Mouse (Mus musculus) brain, embryonic 14.5 days (tissue): ENCODE results near the gene Nptn. TPM values are rescaled to one million over a fixed set of nuclear protein-coding genes. Genes with fewer than 3 reads are reported as not detected.

Experiments used
- DNase-seq: peaks from one replicate; pipeline ENCODE4 v3.0.0-alpha.2; 2011; ENCODE audit warnings: low read depth
- CTCF ChIP-seq: fragments of 200-500 bp; IDR thresholded peaks from 2 replicates; pipeline ENCODE4 v1.5.1; 2012; ENCODE audit warnings: inconsistent platforms, mild to moderate bottlenecking, moderate library complexity, borderline replicate concordance; ENCODE audit not compliant: insufficient read depth, insufficient read length; ENCODE audit errors: extremely low read depth
- POLR2A ChIP-seq: fragments of 200-500 bp; IDR thresholded peaks from 2 replicates; pipeline ENCODE4 v1.6.1; 2012; ENCODE audit warnings: mild to moderate bottlenecking, inconsistent platforms, borderline replicate concordance; ENCODE audit not compliant: poor library complexity, insufficient read depth, insufficient read length, severe bottlenecking; ENCODE audit errors: extremely low read depth
- polyA plus RNA-seq: library from polyadenylated mRNA; depleted of rRNA; stranded (reverse); fragments of >200 nt; gene quantifications from 2 replicates; pipeline ENCODE4 v1.2.3, GENCODE M21; 2012

Nptn gene
- polyA plus RNA-seq, 1 experiment, result 342 TPM

DNA sequence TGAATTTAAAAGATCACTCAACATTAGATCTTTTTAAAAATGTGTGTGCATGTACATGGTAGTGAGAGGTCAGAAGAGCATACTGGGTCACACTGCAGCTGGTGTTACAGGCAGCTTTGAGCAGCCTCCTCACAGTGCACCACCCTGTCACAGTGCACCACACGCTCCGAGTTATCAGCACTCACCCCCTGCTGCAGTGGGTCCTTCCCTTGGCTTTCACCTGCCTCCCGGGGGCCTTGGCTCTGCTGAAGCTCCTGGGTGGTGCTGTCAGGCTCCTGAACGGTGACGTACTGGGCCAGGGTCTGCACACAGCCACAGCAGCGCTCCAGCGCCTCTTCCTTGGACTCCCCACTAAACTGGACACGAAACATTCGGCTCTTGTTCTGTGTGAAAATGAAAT is 77.9 kb downstream of the Nptn start:
- no peak for DNase-seq
- TF ChIP-seq POLR2A (no peak), CTCF (no peak)

DNA sequence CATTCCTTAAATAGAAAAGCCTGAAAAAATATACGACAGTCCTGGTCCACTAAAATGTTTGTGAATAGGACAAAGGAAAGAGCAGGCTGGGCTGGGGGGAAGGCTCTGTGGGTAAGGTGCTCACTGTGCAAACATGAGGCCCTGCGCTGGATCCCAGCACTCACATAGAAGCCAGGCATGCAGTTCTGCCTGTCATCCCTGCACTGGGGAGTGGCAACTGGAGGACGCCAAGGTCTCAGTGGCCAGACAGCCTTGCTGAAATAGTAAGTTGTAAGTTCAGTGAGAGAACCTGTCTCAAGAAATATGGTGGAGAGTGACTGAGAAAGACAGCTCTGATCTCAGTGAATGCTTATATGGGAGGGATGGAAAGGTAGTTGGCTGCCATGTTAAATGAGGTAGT is 78.6 kb downstream of the Nptn start:
- no peak for TF ChIP-seq POLR2A
- DNase-seq, result no peak

DNA sequence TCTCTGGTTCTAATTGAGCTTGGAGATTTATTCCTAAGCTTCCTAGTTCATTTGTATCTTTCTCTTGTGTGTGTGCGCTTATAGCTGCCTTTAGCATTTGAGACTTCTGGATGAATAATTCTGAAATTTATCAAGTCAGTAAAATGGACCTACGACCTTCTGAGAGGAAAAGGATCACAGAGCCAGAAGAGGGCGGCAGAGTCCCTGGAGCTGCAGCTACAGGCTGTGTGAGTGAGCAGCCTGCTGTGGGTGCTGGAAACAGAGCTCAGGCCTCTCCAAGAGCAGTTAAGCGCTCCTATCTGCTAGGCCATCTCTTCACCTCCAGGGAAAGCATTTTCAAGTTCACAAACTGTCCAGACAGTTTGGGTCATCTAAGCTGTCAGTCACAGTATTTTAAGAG is 80.0 kb downstream of the Nptn start:
- TF ChIP-seq CTCF, result peak; percentile 21; the same call in 1 of the 2 replicates
- TF ChIP-seq POLR2A, result no peak
- no peak for DNase-seq

DNA sequence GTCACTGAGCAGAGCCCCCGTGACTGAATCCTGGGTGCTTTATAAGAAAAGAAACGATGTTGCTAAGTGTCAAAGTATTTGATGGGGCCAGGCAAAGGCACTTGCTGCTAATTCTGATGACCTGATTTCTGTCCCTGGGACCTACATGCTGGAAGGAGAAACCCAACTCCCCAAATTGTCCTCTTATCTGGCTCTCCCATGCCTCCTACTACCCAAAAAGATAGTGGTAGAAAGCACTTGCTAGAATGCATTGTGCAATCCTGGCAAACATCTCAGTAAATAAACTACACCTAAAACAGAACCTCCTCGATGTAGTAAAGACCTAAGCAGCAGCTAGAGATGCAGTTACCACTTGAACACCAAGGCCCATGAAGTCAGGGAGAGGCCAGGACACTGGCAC is 80.8 kb downstream of the Nptn start:
- TF ChIP-seq POLR2A, result no peak
- no peak for TF ChIP-seq CTCF
- no peak for DNase-seq

DNA sequence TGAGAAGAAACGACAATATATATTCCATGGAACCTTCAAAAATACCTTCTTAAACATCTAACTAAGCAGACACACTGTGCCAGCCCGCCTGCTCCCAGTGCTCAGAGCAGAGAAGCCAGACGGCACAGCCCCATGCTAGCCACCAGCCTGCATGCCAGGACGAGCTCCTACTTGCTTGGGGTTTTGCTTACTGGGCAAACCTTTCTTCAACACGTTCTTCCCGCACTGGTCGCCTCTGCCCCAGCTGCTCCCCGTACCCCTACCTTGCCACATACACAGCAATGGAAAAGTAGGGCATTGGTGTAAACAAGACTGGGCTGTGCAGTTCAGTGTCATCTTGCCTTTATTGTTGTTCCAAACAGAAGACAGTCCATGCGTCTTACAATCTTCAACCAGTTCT is 83.5 kb downstream of the Nptn start:
- DNase-seq, result no peak
- TF ChIP-seq CTCF (no peak), POLR2A (no peak)

DNA sequence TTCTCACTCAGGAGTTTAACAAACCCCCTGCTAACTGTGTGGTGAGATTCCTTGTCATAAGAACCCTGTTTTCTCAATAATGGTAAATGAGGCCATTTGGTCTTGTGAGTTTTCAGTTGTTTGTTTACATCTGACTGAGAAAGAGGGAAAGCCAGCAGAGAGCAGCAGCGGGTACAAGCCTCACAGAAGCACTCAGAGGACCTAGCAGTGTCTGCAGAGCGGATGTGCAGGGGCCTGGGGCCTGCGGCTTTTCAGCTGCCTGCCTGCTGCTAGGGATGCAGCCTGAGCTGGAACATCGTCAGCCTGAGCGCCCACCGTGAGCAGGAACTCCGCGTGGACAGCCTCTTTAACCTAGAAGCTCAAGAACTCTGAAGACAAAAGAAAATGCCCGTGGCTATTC is 84.2 kb downstream of the Nptn start:
- DNase-seq, result peak; percentile 40
- TF ChIP-seq POLR2A (no peak), CTCF (no peak)

DNA sequence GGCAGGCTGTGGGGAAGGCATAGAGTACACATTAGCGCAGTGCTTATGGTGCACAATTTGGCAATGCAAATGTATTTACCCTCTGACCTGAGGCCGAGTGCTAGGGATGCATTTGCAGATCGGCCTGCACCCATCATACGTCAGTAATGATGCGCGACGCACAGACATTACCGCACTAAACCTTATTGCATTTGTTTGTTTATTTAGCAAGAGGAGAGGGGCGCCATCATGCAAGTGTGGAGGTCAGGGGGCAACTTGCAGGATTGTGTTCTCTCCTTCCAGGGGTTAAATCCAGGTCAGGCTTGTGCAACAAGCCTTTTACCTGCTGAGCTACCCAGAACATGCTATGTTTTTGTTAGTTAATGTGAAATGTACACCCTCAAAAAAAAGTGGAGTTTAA is 85.2 kb downstream of the Nptn start:
- no peak for DNase-seq

DNA sequence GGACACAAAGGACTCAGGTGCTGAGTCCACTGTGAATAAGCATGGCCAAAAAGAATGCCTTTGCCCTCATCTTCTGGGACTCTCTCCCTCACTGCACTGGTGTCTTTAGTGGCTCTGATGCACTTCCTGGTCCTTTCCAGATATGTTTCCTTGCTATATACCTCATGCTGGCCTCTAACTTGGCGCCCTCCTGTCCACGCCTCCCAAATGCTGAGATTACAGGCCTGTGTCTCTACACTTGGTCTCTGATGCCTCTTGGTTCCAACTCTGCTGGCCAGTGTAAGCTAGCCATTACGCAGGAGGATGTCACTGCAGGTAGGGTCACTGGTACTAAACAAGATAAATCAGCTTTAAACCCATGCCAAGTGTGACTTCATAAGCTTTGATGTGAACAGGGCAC is 86.1 kb downstream of the Nptn start:
- TF ChIP-seq CTCF (no peak), POLR2A (no peak)
- no peak for DNase-seq

More for the DNA sequence above, 85.2 kb downstream of the Nptn start:
- TF ChIP-seq CTCF, result no peak
- no peak for TF ChIP-seq POLR2A

DNA sequence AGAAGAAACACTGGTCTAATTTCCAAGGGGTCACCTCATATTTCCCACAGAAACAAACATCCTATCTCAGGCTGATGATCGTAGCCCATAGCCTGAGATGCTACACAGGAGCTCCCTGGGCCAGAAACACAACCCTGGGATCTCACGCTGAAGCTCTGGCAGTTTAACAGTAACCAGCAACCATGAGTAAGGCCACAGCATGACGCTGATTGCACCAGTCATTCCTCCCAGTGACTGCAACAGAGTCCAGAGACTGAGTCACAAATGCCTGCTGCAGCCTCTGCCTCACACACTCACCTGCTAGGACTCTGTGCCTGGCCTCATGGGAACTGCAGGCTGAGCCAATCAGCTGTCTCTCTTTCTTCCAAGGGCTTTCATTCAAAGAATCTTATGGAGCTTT is 87.0 kb downstream of the Nptn start:
- TF ChIP-seq POLR2A, result no peak
- TF ChIP-seq CTCF, result no peak
- no peak for DNase-seq

DNA sequence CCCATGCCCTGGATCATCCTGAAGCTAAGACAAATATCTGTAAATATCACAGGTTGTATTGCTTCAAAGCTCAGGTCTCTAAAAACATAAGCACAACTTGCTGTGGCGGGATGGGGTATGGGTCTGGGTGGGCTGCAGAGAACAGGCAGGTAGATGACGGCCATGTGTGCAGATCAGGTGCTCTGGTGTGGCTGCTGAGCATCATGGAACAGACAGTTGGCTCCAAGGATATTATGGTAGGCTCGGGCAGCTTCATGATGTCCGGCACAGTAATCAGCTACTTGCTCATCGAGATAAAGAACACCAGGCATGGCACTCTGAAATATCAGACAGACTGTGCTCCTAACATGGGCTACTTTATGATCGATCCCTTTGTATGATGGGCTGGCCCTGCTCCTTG is 87.8 kb downstream of the Nptn start:
- no peak for DNase-seq
- TF ChIP-seq CTCF (no peak), POLR2A (no peak)

DNA sequence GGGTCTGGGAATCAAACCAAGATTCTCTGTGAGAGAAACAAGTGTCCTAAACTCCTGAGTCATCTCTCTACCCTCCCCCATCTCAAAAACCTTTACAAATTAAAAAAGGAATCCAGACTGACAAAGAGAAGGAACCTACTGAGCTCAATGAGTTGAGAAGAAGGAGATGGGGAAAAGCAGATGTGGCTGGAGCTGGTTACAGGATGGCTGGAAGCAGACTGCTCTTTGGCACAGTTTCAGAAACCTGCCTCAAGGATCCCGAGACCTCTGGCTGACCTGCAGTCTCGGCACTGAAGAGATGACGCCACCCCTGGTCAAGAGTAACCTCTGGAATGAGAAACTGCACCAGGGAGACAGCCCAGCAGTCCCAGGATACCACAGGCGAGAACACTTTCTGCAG is 90.4 kb downstream of the Nptn start:
- DNase-seq, result no peak
- TF ChIP-seq CTCF (no peak), POLR2A (no peak)

DNA sequence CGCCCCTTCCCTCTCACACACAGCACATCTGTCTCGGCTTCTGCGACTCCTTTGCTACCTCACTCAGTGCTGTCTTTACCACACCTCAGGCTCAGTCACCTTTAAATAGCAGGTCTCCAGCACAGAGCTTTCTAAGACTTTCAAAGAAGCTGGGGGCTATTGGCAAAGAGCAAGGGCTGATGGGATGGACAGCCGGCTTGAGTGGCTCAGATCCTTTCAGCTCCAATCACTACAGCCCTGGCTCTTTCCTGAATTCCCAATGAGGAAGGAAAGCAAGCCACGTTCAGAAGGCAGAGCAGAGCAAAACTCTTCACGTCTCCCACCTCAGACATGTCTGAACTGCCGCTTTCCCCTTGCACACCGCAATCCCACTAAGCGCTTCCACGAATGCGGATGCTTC is 92.7 kb downstream of the Nptn start:
- TF ChIP-seq POLR2A (no peak), CTCF (no peak)
- DNase-seq, result no peak

DNA sequence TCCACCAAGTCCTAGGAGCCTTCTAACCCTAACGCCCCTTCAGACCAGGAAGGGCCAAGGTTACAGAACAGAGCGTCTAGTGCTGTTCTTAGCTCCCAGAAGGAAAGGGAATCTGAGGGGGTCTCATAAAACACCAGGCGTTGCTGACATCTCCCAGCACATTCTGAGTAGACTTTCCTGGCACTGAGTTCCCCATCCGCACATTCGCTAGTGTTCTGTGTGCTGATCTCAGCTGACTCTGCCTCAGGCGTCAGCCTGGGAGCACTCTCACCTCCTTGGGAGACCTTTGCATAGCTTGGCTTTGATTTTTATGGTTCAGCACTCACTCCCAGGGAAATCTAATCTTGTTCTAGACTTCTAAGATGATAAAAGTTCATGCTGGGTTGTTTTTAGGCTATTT is 93.3 kb downstream of the Nptn start:
- TF ChIP-seq POLR2A (no peak), CTCF (no peak)
- no peak for DNase-seq

DNA sequence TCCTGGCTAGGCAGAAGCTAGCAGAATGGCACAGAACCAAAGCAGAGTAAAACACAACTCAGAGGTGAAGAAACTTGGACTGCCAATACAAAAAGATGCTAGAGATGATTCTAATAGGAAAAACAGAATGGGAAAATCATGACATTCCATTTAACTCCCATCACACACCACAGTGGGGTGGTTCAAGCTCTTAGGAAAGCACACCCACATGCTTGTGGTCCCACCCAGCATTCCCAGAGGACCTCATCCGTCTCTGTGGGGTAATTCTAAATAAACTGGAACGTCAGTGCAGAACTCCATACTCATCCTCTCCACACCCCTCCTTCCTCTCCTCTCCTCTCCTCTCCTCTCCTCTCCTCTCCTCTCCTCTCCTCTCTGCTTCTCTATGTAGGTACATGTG is 99.4 kb downstream of the Nptn start:
- TF ChIP-seq CTCF, result no peak
- TF ChIP-seq POLR2A, result no peak
- DNase-seq, result no peak

DNA sequence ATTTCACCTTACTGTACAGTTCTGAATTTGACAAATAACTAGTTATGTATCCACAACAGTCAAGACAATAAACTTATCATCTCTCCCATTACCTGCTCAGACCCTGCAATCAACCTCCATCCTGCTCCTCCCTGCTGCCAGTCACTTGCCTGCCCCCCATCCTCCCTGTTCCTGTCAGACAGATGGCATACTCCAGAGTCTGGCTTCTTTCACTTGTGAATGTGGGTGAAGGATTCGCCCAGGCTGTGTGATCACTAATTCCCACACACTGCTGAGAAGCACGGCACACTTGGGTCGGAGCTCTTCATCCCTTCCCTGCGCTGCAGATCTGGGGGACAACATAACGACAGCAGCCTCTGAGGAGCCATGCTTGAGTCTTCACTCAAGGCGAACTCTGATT is 100.1 kb downstream of the Nptn start:
- TF ChIP-seq POLR2A (no peak), CTCF (no peak)
- DNase-seq, result peak; percentile 55
